Mouse (Mus musculus) heart, embryonic 10.5 days (tissue): ENCODE results near the gene Pgp. TPM values are rescaled to one million over a fixed set of nuclear protein-coding genes. Genes with fewer than 3 reads are reported as not detected.

Source experiments
- DNase-seq: peaks from one replicate; pipeline ENCODE4 v3.0.0-alpha.2; 2017; ENCODE audit warnings: low spot score
- H3K27ac ChIP-seq: fragments of 300-500 bp; sonication (generic); 2 replicates; pipeline ENCODE4 v1.5.1; 2016; ENCODE audit warnings: mild to moderate bottlenecking
- H3K27me3 ChIP-seq: fragments of 300-500 bp; sonication (generic); 2 replicates; pipeline ENCODE4 v1.6.1; 2016; ENCODE audit warnings: mild to moderate bottlenecking; ENCODE audit not compliant: poor library complexity, insufficient read depth, severe bottlenecking
- H3K36me3 ChIP-seq: fragments of 300-500 bp; sonication (generic); 2 replicates; pipeline ENCODE4 v1.6.1; 2016; ENCODE audit warnings: mild to moderate bottlenecking, moderate library complexity
- H3K4me1 ChIP-seq: fragments of 300-500 bp; sonication (generic); 2 replicates; pipeline ENCODE4 v1.6.1; 2016; ENCODE audit warnings: mild to moderate bottlenecking
- H3K4me3 ChIP-seq: fragments of 300-500 bp; sonication (generic); 2 replicates; pipeline ENCODE4 v1.5.1; 2016; ENCODE audit warnings: mild to moderate bottlenecking, moderate library complexity
- H3K9me3 ChIP-seq: fragments of 300-500 bp; sonication (generic); 2 replicates; pipeline ENCODE4 v1.6.1; 2016; ENCODE audit warnings: mild to moderate bottlenecking, moderate library complexity
- WGBS: fragments of 180-500 bp; shearing (Covaris S2); methylation state at CpG from one replicate; pipeline ENCODE4 v1.1.7; 2016; 5-methylcytosine and 5-hydroxymethylcytosine counted together
- polyA plus RNA-seq: library from polyadenylated mRNA; unstranded; fragments of >200 nt; fragmentation: Nextera tagmentation; extraction: Ambion mirVana; gene quantifications from 2 replicates; pipeline ENCODE4 v1.2.1, GENCODE M21; 2016

Gene Pgp
- polyA plus RNA-seq, 1 experiment from 2014 or later = 86.3 TPM

- H3K36me3 ChIP-seq = peaks cover 42% of the 10 kb centered on the region
- under 1% methylated on average over 48 of the region's 48 CpGs for WGBS
- no peaks in the 10 kb centered on the region for H3K27me3 ChIP-seq
- peak; percentile 98 for DNase-seq
- peaks cover 26% of the 10 kb centered on the region for H3K4me1 ChIP-seq
- peak within 1 kb of the TSS; percentile 82 for H3K4me3 ChIP-seq
- H3K27ac ChIP-seq = peak within 1 kb of the TSS; percentile 98
- H3K9me3 ChIP-seq = no peaks in the 10 kb centered on the region
Observed at GRCm38 (mm10) chr17:24478663-24479380, 8.6 kb downstream of the Pgp start, which contains the start of gene Mlst8. Mlst8 (minus strand) TSS chr17:24479078.

- WGBS = 32% methylated on average over 1 of the region's 1 CpGs
- peak overlapping the region; percentile 98; the same call in 1 of the 2 replicates for H3K27ac ChIP-seq
Observed at GRCm38 (mm10) chr17:24479431-24479830, 9.2 kb downstream of the Pgp start.

GRCm38 (mm10) chr17:24480201-24480826, 10.1 kb downstream of the Pgp start:
- H3K4me1 ChIP-seq = peaks cover 20% of the 10 kb centered on the region
- peaks cover 27% of the 10 kb centered on the region for H3K36me3 ChIP-seq
- H3K27ac ChIP-seq = peak overlapping the region; percentile 25; the same call in 1 of the 2 replicates
- H3K4me3 ChIP-seq = 0 out of 2 replicates have a peak overlapping the region, but pooled peaks have one; percentile 15
- H3K9me3 ChIP-seq = no peaks in the 10 kb centered on the region
- WGBS = 37% methylated on average over 3 of the region's 3 CpGs
- peaks cover 5% of the 10 kb centered on the region; the same call in 1 of the 2 replicates for H3K27me3 ChIP-seq
- DNase-seq = peak; percentile 66

More at GRCm38 (mm10) chr17:24479431-24479830, 9.2 kb downstream of the Pgp start:
- H3K27me3 ChIP-seq = no peaks in the 10 kb centered on the region
- peaks cover 36% of the 10 kb centered on the region for H3K36me3 ChIP-seq
- no peak for DNase-seq
- H3K4me1 ChIP-seq = peaks cover 19% of the 10 kb centered on the region
- peak overlapping the region; percentile 82 for H3K4me3 ChIP-seq
- no peaks in the 10 kb centered on the region for H3K9me3 ChIP-seq

GRCm38 (mm10) chr17:24481027-24481815, 11.0 kb downstream of the Pgp start:
- Histone ChIP-seq H3K9me3 (no peaks in the 10 kb centered on the region), H3K27me3 (peaks cover 12% of the 10 kb centered on the region; the same call in 1 of the 2 replicates), H3K36me3 (peaks cover 18% of the 10 kb centered on the region), H3K27ac (no peak overlapping the region), H3K4me3 (no peak overlapping the region), H3K4me1 (peaks cover 25% of the 10 kb centered on the region)
- 90% methylated on average over 20 of the region's 20 CpGs for WGBS
- DNase-seq = peak; percentile 68

- Histone ChIP-seq H3K27ac (no peak overlapping the region), H3K4me3 (no peak overlapping the region), H3K9me3 (no peaks in the 10 kb centered on the region), H3K4me1 (peaks cover 20% of the 10 kb centered on the region), H3K27me3 (peaks cover 35% of the 10 kb centered on the region), H3K36me3 (no peaks in the 10 kb centered on the region)
- no peak for DNase-seq
- WGBS = 89% methylated on average over 3 of the region's 3 CpGs
Observed at GRCm38 (mm10) chr17:24483495-24483894, 13.3 kb downstream of the Pgp start.

GRCm38 (mm10) chr17:24485090-24485860, 15.1 kb downstream of the Pgp start:
- no peak for DNase-seq
- H3K27ac ChIP-seq = peak overlapping the region; percentile 52; the same call in 1 of the 2 replicates
- no peaks in the 10 kb centered on the region for H3K36me3 ChIP-seq
- H3K9me3 ChIP-seq = no peaks in the 10 kb centered on the region
- peaks cover 51% of the 10 kb centered on the region for H3K27me3 ChIP-seq
- 45% methylated on average over 11 of the region's 11 CpGs for WGBS
- H3K4me1 ChIP-seq = peaks cover 30% of the 10 kb centered on the region
- no peak overlapping the region for H3K4me3 ChIP-seq

GRCm38 (mm10) chr17:24488186-24488661, 18.0 kb downstream of the Pgp start, which contains the start of gene Caskin1:
Caskin1 (plus strand) TSS chr17:24488601.
- peak within 1 kb of the TSS; percentile 79 for H3K27ac ChIP-seq
- 1% methylated on average over 45 of the region's 45 CpGs for WGBS
- peaks cover 70% of the 10 kb centered on the region for H3K27me3 ChIP-seq
- no peaks in the 10 kb centered on the region for H3K36me3 ChIP-seq
- H3K9me3 ChIP-seq = no peaks in the 10 kb centered on the region
- peak within 1 kb of the TSS; percentile 82 for H3K4me3 ChIP-seq
- peaks cover 26% of the 10 kb centered on the region for H3K4me1 ChIP-seq
- DNase-seq = no peak

GRCm38 (mm10) chr17:24488662-24489264, 18.6 kb downstream of the Pgp start:
- Histone ChIP-seq H3K4me1 (peaks cover 26% of the 10 kb centered on the region), H3K9me3 (no peaks in the 10 kb centered on the region), H3K4me3 (peak overlapping the region; percentile 82), H3K27me3 (peaks cover 70% of the 10 kb centered on the region), H3K36me3 (no peaks in the 10 kb centered on the region), H3K27ac (peak overlapping the region; percentile 79)
- DNase-seq = no peak
- WGBS = under 1% methylated on average over 71 of the region's 81 CpGs

GRCm38 (mm10) chr17:24489265-24490030, 19.3 kb downstream of the Pgp start:
- Histone ChIP-seq H3K36me3 (no peaks in the 10 kb centered on the region), H3K4me1 (peaks cover 26% of the 10 kb centered on the region), H3K27me3 (peaks cover 70% of the 10 kb centered on the region), H3K9me3 (no peaks in the 10 kb centered on the region), H3K27ac (peak overlapping the region; percentile 79), H3K4me3 (peak overlapping the region; percentile 82)
- 19% methylated on average over 19 of the region's 19 CpGs for WGBS
- DNase-seq = no peak

- Histone ChIP-seq H3K27me3 (peaks cover 70% of the 10 kb centered on the region), H3K4me3 (no peak overlapping the region), H3K9me3 (no peaks in the 10 kb centered on the region), H3K36me3 (no peaks in the 10 kb centered on the region), H3K4me1 (peaks cover 23% of the 10 kb centered on the region), H3K27ac (no peak overlapping the region)
- DNase-seq = no peak
- 82% methylated on average over 4 of the region's 4 CpGs for WGBS
Observed at GRCm38 (mm10) chr17:24490399-24490798, 20.2 kb downstream of the Pgp start.

- peaks cover 3% of the 10 kb centered on the region for H3K4me1 ChIP-seq
- H3K27me3 ChIP-seq = peaks cover 53% of the 10 kb centered on the region
- no peaks in the 10 kb centered on the region for H3K9me3 ChIP-seq
- no peak overlapping the region for H3K4me3 ChIP-seq
- H3K36me3 ChIP-seq = no peaks in the 10 kb centered on the region
- no peak for DNase-seq
- H3K27ac ChIP-seq = no peak overlapping the region
- 46% methylated on average over 2 of the region's 2 CpGs for WGBS
Observed at GRCm38 (mm10) chr17:24494627-24495335, 24.6 kb downstream of the Pgp start.
